Mouse (Mus musculus): Measurements from ENCODE around the gene Naa40. TPM values are rescaled to one million over a fixed set of nuclear protein-coding genes. Genes with fewer than 3 reads are reported as not detected.

Naa40 gene
- total RNA-seq, 1 experiment, result 50.9 TPM

DNA sequence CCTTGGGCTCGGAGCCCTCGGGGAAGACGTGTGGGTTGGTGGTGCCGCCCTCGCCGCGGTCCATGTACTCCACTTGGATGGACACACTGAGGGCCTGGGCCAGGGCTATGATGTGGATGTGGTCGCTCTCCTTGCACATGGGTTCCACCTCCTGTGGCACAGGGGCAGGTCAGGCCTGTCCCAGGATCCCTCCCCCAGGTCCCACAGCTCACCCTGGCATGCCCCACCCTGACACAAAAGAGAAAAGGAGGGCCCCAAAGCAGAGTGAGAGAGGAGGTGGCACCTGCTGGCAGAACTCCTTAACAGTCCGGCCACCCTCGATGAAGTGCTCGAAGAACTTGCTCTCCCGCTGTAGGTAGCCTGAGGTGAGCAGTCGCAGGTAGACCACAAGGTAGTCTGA, 41.9 kb downstream of the Naa40 start:
- Histone ChIP-seq H3K4me1 (ENCODE audit: control insufficient read depth in 2 of 2, insufficient read depth in 2 of 2, low read length in 2 of 2, poor library complexity in 1 of 2) (peaks cover 0 to 16% of the 10 kb centered on the region in 2 experiments; a peak in 2 of 4 replicates), H3K36me3 (ENCODE audit: control insufficient read depth, insufficient read depth, low read length, poor library complexity, severe bottlenecking) (peaks cover 53% of the 10 kb centered on the region), H3K4me3 (ENCODE audit: insufficient read depth in 1 of 2, low read depth in 1 of 2, low read length in 2 of 2, poor library complexity in 1 of 2, severe bottlenecking in 1 of 2) (no peak overlapping the region), H3K9me3 (ENCODE audit: control insufficient read depth, insufficient read depth, low read depth, low read length) (no peaks in the 10 kb centered on the region), H3K9ac (ENCODE audit: insufficient read depth, low read depth, low read length, poor library complexity, severe bottlenecking) (no peak overlapping the region), H3K27ac (ENCODE audit: insufficient read depth, low read depth, low read length, poor library complexity, severe bottlenecking) (no peak overlapping the region)
- no peak for DNase-seq (ENCODE audit: low read depth, low spot score)
- no peak for TF ChIP-seq HCFC1 (IDR thresholded peaks at IDR 0.05; ENCODE audit: borderline replicate concordance, insufficient read depth, low read length)
- in situ Hi-C loops (cut with MboI; ENCODE audit: low sequenced_read_pairs in 2 of 2, unreplicated experiment in 2 of 2), result loop anchor here (10.0 kb wide), 1 partner anchor 134 kb away; no protein-coding TSS in a partner anchor

DNA sequence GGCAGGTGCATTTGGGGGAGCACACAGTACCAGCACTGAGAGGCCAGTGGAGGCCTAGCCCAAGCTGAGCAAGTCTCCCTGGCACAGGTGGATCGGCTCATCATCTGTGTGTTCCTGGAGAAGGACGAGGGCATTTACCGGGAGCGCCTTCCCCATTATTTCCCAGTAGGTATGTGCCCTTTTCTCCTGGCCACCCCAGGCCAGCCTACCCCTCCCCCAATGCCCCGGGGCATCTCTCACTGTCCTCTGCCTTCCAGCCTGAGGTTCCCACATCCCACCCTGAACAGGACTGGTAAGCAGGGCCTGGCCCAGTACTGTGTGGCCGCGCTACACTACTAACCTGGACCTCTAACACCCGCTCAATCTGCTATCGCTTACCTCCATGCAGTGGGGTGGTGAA, 43.5 kb downstream of the Naa40 start:
- Histone ChIP-seq H3K9me3 (ENCODE audit: control insufficient read depth, insufficient read depth, low read depth, low read length) (no peaks in the 10 kb centered on the region), H3K4me1 (ENCODE audit: control insufficient read depth in 2 of 2, insufficient read depth in 2 of 2, low read length in 2 of 2, poor library complexity in 1 of 2) (peaks cover 0 to 16% of the 10 kb centered on the region in 2 experiments; a peak in 2 of 4 replicates), H3K4me3 (ENCODE audit: insufficient read depth in 1 of 2, low read depth in 1 of 2, low read length in 2 of 2, poor library complexity in 1 of 2, severe bottlenecking in 1 of 2) (no peak overlapping the region), H3K27ac (ENCODE audit: insufficient read depth, low read depth, low read length, poor library complexity, severe bottlenecking) (no peak overlapping the region), H3K36me3 (ENCODE audit: control insufficient read depth, insufficient read depth, low read length, poor library complexity, severe bottlenecking) (peaks cover 37% of the 10 kb centered on the region), H3K9ac (ENCODE audit: insufficient read depth, low read depth, low read length, poor library complexity, severe bottlenecking) (no peak overlapping the region)
- DNase-seq (ENCODE audit: low read depth, low spot score), result no peak
- in situ Hi-C loops (cut with MboI; ENCODE audit: low sequenced_read_pairs in 2 of 2, unreplicated experiment in 2 of 2), result loop anchor here (10.0 kb wide), 1 partner anchor 133 kb away; no protein-coding TSS in a partner anchor
- no peak for TF ChIP-seq HCFC1 (IDR thresholded peaks at IDR 0.05; ENCODE audit: borderline replicate concordance, insufficient read depth, low read length)
- no peak for TF ChIP-seq CHD2 (IDR thresholded peaks at IDR 0.05; ENCODE audit: low read depth, low read length)
- TF ChIP-seq ZC3H11A (IDR thresholded peaks at IDR 0.05; ENCODE audit: borderline replicate concordance, low read depth, low read length), result no peak
- TF ChIP-seq MAFK (IDR thresholded peaks at IDR 0.05; ENCODE audit: insufficient read depth, low read depth, low read length), result no peak
- no peak for TF ChIP-seq ZNF384 (IDR thresholded peaks at IDR 0.05; ENCODE audit: low read depth, low read length)

DNA sequence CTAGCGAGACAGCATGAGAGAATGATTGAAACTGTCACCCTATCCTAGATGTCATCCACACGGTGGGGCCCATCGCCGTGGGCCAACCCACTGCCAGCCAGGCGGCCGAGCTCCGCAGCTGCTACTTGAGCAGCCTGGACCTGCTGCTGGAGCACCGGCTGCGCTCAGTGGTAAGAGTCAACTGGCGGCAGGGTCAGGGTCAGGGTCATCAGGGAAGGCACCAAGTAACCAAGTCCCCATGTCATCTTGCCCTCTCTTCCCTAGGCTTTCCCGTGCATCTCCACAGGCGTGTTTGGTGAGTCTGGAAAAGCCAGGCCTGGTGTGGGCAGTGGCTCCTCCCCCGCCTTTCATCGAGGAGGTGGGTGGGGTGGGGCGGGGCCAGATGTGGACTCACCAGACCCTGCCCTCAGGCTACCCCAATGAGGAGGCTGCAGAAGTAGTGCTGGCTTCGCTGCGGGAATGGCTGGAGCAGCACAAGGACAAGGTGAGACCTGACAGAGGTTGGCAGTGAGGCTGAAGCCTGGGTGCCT, 44.2 kb downstream of the Naa40 start:
- H3K9ac ChIP-seq (ENCODE audit: insufficient read depth, low read depth, low read length, poor library complexity, severe bottlenecking), result no peak overlapping the region

DNA sequence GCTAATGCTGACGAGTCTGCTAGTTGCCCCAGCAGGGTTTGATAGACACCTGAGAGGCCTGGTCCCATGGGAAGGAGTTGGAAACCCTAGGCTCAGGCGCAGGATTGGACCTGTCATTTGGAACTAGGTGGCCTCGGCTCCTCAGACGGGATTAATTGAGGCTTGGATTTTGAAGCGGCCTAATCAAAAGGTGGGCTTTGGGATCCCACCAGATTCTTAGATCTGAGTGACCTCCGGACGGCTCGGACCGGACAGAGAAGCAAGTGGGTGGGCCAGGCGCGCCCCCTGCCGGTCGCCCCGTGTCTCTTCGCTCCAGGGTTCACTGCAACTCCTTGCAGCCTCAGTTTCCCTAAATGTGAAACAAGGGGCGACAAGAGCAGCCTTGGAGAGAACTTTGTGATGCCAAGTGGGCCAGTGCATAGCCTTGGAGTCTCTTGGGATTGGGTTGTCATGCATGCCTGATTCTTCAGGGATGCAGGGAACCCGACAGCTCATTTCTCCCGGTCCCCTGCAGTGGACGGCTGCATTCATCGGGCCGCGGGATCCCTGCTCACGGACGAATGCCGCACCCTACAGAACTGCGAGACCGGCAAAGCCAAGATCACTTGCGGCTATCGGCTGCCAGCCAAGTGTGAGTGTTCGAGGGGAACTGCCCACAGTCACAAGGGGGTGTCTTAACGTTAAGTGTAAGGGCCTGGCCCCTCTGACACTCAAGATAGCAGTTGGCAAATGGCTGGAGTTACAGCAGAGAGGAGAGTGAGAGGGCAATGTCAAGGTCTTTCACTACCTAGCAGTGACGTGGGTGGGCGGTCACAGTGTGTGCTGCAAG, 44.9 kb downstream of the Naa40 start:
- TF ChIP-seq ZC3H11A (IDR thresholded peaks at IDR 0.05; ENCODE audit: borderline replicate concordance, low read depth, low read length) (peak; percentile 65; the same call in 1 of the 2 replicates), HCFC1 (IDR thresholded peaks at IDR 0.05; ENCODE audit: borderline replicate concordance, insufficient read depth, low read length) (no peak), ZNF384 (IDR thresholded peaks at IDR 0.05; ENCODE audit: low read depth, low read length) (no peak), CHD2 (IDR thresholded peaks at IDR 0.05; ENCODE audit: low read depth, low read length) (no peak)
- H3K4me3 ChIP-seq (ENCODE audit: insufficient read depth in 1 of 2, low read depth in 1 of 2, low read length in 2 of 2, poor library complexity in 1 of 2, severe bottlenecking in 1 of 2), result peak overlapping the region in 1 of 2 experiments; percentile 9; a peak in 1 of 4 replicates
- DNase-seq (ENCODE audit: low read depth, low spot score), result no peak
- H3K9ac ChIP-seq (ENCODE audit: insufficient read depth, low read depth, low read length, poor library complexity, severe bottlenecking), result no peak overlapping the region
- H3K27ac ChIP-seq (ENCODE audit: insufficient read depth, low read depth, low read length, poor library complexity, severe bottlenecking), result no peak overlapping the region
- in situ Hi-C loops (cut with MboI; ENCODE audit: low sequenced_read_pairs in 2 of 2, unreplicated experiment in 2 of 2), result loop anchor here (10.0 kb wide), 1 partner anchor 131 kb away; no protein-coding TSS in a partner anchor
- H3K4me1 ChIP-seq (ENCODE audit: control insufficient read depth in 2 of 2, insufficient read depth in 2 of 2, low read length in 2 of 2, poor library complexity in 1 of 2), result peaks cover 0 to 16% of the 10 kb centered on the region in 2 experiments; a peak in 2 of 4 replicates
- no peaks in the 10 kb centered on the region for H3K9me3 ChIP-seq (ENCODE audit: control insufficient read depth, insufficient read depth, low read depth, low read length)
- H3K36me3 ChIP-seq (ENCODE audit: control insufficient read depth, insufficient read depth, low read length, poor library complexity, severe bottlenecking), result peaks cover 29% of the 10 kb centered on the region

More for the DNA sequence above, 44.2 kb downstream of the Naa40 start:
- Histone ChIP-seq H3K4me1 (ENCODE audit: control insufficient read depth in 2 of 2, insufficient read depth in 2 of 2, low read length in 2 of 2, poor library complexity in 1 of 2) (peaks cover 0 to 16% of the 10 kb centered on the region in 2 experiments; a peak in 2 of 4 replicates), H3K36me3 (ENCODE audit: control insufficient read depth, insufficient read depth, low read length, poor library complexity, severe bottlenecking) (peaks cover 33% of the 10 kb centered on the region), H3K9me3 (ENCODE audit: control insufficient read depth, insufficient read depth, low read depth, low read length) (no peaks in the 10 kb centered on the region), H3K4me3 (ENCODE audit: insufficient read depth in 1 of 2, low read depth in 1 of 2, low read length in 2 of 2, poor library complexity in 1 of 2, severe bottlenecking in 1 of 2) (no peak overlapping the region; a peak in 1 of 4 replicates), H3K27ac (ENCODE audit: insufficient read depth, low read depth, low read length, poor library complexity, severe bottlenecking) (no peak overlapping the region)
- DNase-seq (ENCODE audit: low read depth, low spot score), result peak; percentile 87
- TF ChIP-seq ZNF384 (IDR thresholded peaks at IDR 0.05; ENCODE audit: low read depth, low read length) (no peak), ZC3H11A (IDR thresholded peaks at IDR 0.05; ENCODE audit: borderline replicate concordance, low read depth, low read length) (no peak), HCFC1 (IDR thresholded peaks at IDR 0.05; ENCODE audit: borderline replicate concordance, insufficient read depth, low read length) (no peak), CHD2 (IDR thresholded peaks at IDR 0.05; ENCODE audit: low read depth, low read length) (no peak), MAFK (IDR thresholded peaks at IDR 0.05; ENCODE audit: insufficient read depth, low read depth, low read length) (no peak)
- in situ Hi-C loops (cut with MboI; ENCODE audit: low sequenced_read_pairs in 2 of 2, unreplicated experiment in 2 of 2), result loop anchor here (10.0 kb wide), 1 partner anchor 132 kb away; no protein-coding TSS in a partner anchor
